Mouse (Mus musculus) hindbrain, embryonic 16.5 days (tissue): ENCODE measurements around the gene Eef1a1. TPM values are rescaled to one million over a fixed set of nuclear protein-coding genes. Genes with fewer than 3 reads are reported as not detected.

Experiments
- ATAC-seq: fragments of 200-750 bp; cut with Nextera tagmentation; 2 replicates; pipeline ENCODE4 v1.8.0; 2017; ENCODE audit warnings: moderate TSS enrichment, moderate library complexity
- H3K27ac ChIP-seq: fragments of 300-500 bp; sonication (generic); 2 replicates; pipeline ENCODE4 v1.5.1; 2014; ENCODE audit warnings: low read depth, mild to moderate bottlenecking, control low read depth, low read length, moderate library complexity
- H3K27me3 ChIP-seq: fragments of 300-500 bp; sonication (generic); replicated peaks from 2 replicates; pipeline ENCODE4 v1.6.1; 2014; ENCODE audit warnings: low read length; ENCODE audit not compliant: control insufficient read depth, insufficient read depth
- H3K36me3 ChIP-seq: fragments of 300-500 bp; sonication (generic); 2 replicates; pipeline ENCODE4 v1.6.1; 2014; ENCODE audit warnings: mild to moderate bottlenecking, low read length, moderate library complexity, mixed read lengths; ENCODE audit not compliant: control insufficient read depth, insufficient read depth
- H3K4me1 ChIP-seq: fragments of 300-500 bp; sonication (generic); 2 replicates; pipeline ENCODE4 v1.6.1; 2014; ENCODE audit warnings: low read depth, low read length; ENCODE audit not compliant: control insufficient read depth, insufficient read depth
- H3K4me2 ChIP-seq: fragments of 300-500 bp; sonication (generic); 2 replicates; pipeline ENCODE4 v1.6.1; 2014; ENCODE audit warnings: mild to moderate bottlenecking, low read length, control low read depth, moderate library complexity
- H3K4me3 ChIP-seq: fragments of 300-500 bp; sonication (generic); 2 replicates; pipeline ENCODE4 v1.5.1; 2014; ENCODE audit warnings: mild to moderate bottlenecking, low read length, control low read depth, moderate library complexity
- H3K9ac ChIP-seq: fragments of 300-500 bp; sonication (generic); 2 replicates; pipeline ENCODE4 v1.6.1; 2014; ENCODE audit warnings: low read depth, mild to moderate bottlenecking, control low read depth, low read length, moderate library complexity
- H3K9me3 ChIP-seq: fragments of 300-500 bp; sonication (generic); 2 replicates; pipeline ENCODE4 v1.6.1; 2014; ENCODE audit warnings: mild to moderate bottlenecking, low read length, moderate library complexity; ENCODE audit not compliant: control insufficient read depth
- WGBS: fragments of 180-500 bp; shearing (Covaris S2); extraction: QIAGEN DNeasy Blood & Tissue Kit; methylation state at CpG from one replicate; pipeline ENCODE4 v1.1.7; 2014; 5-methylcytosine and 5-hydroxymethylcytosine counted together
- polyA plus RNA-seq: library from polyadenylated mRNA; unstranded; fragments of >200 nt; fragmentation: Nextera tagmentation; extraction: Ambion mirVana; gene quantifications from 2 replicates; pipeline ENCODE4 v1.2.1, GENCODE M21; 2015

The Eef1a1 gene
- polyA plus RNA-seq, 1 experiment from 2014 or later, result 2,954 TPM

GRCm38 (mm10) chr9:78475383-78475780 lies 13.6 kb downstream of the Eef1a1 start:
- no peaks in the 10 kb centered on the region for H3K9me3 ChIP-seq
- WGBS, result 93% methylated on average over 2 of the region's 2 CpGs
- H3K36me3 ChIP-seq, result peaks cover 34% of the 10 kb centered on the region
- no peak overlapping the region for H3K9ac ChIP-seq
- no peak overlapping the region for H3K27ac ChIP-seq
- H3K4me1 ChIP-seq, result peaks cover 19% of the 10 kb centered on the region
- no peak for ATAC-seq
- no peak overlapping the region for H3K4me3 ChIP-seq
- no peak overlapping the region for H3K4me2 ChIP-seq
- no peaks in the 10 kb centered on the region for H3K27me3 ChIP-seq

GRCm38 (mm10) chr9:78474771-78475382 lies 14.1 kb downstream of the Eef1a1 start:
- Histone ChIP-seq H3K9ac (no peak overlapping the region), H3K4me3 (no peak overlapping the region), H3K9me3 (no peaks in the 10 kb centered on the region), H3K27ac (no peak overlapping the region), H3K4me2 (no peak overlapping the region), H3K4me1 (peaks cover 16% of the 10 kb centered on the region), H3K36me3 (peaks cover 34% of the 10 kb centered on the region), H3K27me3 (no peaks in the 10 kb centered on the region)
- WGBS, result 89% methylated on average over 5 of the region's 5 CpGs
- no peak for ATAC-seq

- ATAC-seq, result no peak
- H3K36me3 ChIP-seq, result peaks cover 32% of the 10 kb centered on the region
- H3K4me1 ChIP-seq, result peaks cover 12% of the 10 kb centered on the region
- no peaks in the 10 kb centered on the region for H3K9me3 ChIP-seq
- WGBS, result 88% methylated on average over 2 of the region's 2 CpGs
- no peak overlapping the region for H3K27ac ChIP-seq
- H3K9ac ChIP-seq, result no peak overlapping the region
- H3K4me3 ChIP-seq, result no peak overlapping the region
- no peak overlapping the region for H3K4me2 ChIP-seq
- H3K27me3 ChIP-seq, result no peaks in the 10 kb centered on the region
Measured at GRCm38 (mm10) chr9:78474270-78474669, 14.7 kb downstream of the Eef1a1 start.

- no peaks in the 10 kb centered on the region for H3K9me3 ChIP-seq
- WGBS, result 77% methylated on average over 8 of the region's 8 CpGs
Measured at GRCm38 (mm10) chr9:78473588-78473987, 15.4 kb downstream of the Eef1a1 start.

GRCm38 (mm10) chr9:78465725-78466124 lies 23.2 kb downstream of the Eef1a1 start:
- peaks cover 37% of the 10 kb centered on the region for H3K36me3 ChIP-seq

More at GRCm38 (mm10) chr9:78473588-78473987, 15.4 kb downstream of the Eef1a1 start:
- H3K9ac ChIP-seq, result no peak overlapping the region
- peaks cover 34% of the 10 kb centered on the region for H3K36me3 ChIP-seq
- no peak overlapping the region for H3K4me2 ChIP-seq
- ATAC-seq, result no peak
- no peak overlapping the region for H3K27ac ChIP-seq
- H3K27me3 ChIP-seq, result no peaks in the 10 kb centered on the region
- H3K4me1 ChIP-seq, result peaks cover 8% of the 10 kb centered on the region
- H3K4me3 ChIP-seq, result no peak overlapping the region

GRCm38 (mm10) chr9:78463337-78463736 lies 25.6 kb downstream of the Eef1a1 start:
- Histone ChIP-seq H3K9ac (no peak overlapping the region), H3K27ac (no peak overlapping the region), H3K4me2 (no peak overlapping the region), H3K36me3 (peaks cover 33% of the 10 kb centered on the region), H3K4me3 (no peak overlapping the region), H3K4me1 (no peaks in the 10 kb centered on the region), H3K9me3 (no peaks in the 10 kb centered on the region), H3K27me3 (no peaks in the 10 kb centered on the region)
- 94% methylated on average over 4 of the region's 4 CpGs for WGBS
- ATAC-seq, result no peak

More at GRCm38 (mm10) chr9:78465725-78466124, 23.2 kb downstream of the Eef1a1 start:
- H3K4me2 ChIP-seq, result no peak overlapping the region
- no peak overlapping the region for H3K9ac ChIP-seq
- H3K27ac ChIP-seq, result no peak overlapping the region
- H3K4me3 ChIP-seq, result no peak overlapping the region
- 92% methylated on average over 3 of the region's 3 CpGs for whole genome bisulfite sequencing
- ATAC-seq, result no peak
- no peaks in the 10 kb centered on the region for H3K27me3 ChIP-seq
- no peaks in the 10 kb centered on the region for H3K9me3 ChIP-seq
- no peaks in the 10 kb centered on the region for H3K4me1 ChIP-seq

- Histone ChIP-seq H3K36me3 (peaks cover 34% of the 10 kb centered on the region), H3K27ac (no peak overlapping the region), H3K9me3 (no peaks in the 10 kb centered on the region), H3K9ac (no peak overlapping the region), H3K27me3 (no peaks in the 10 kb centered on the region), H3K4me3 (no peak overlapping the region), H3K4me2 (no peak overlapping the region), H3K4me1 (no peaks in the 10 kb centered on the region)
- WGBS, result 90% methylated on average over 8 of the region's 8 CpGs
- ATAC-seq, result no peak
Measured at GRCm38 (mm10) chr9:78457026-78457425, 31.9 kb downstream of the Eef1a1 start.

- Histone ChIP-seq H3K9ac (no peak overlapping the region), H3K9me3 (no peaks in the 10 kb centered on the region), H3K4me2 (no peak overlapping the region), H3K4me3 (no peak overlapping the region), H3K27me3 (no peaks in the 10 kb centered on the region), H3K27ac (no peak overlapping the region), H3K36me3 (peaks cover 20% of the 10 kb centered on the region), H3K4me1 (peaks cover 10% of the 10 kb centered on the region)
- no peak for ATAC-seq
- WGBS, result 84% methylated on average over 4 of the region's 4 CpGs
Measured at GRCm38 (mm10) chr9:78451382-78451781, 37.6 kb downstream of the Eef1a1 start.

- 73% methylated on average over 5 of the region's 5 CpGs for WGBS
Measured at GRCm38 (mm10) chr9:78450404-78450803, 38.5 kb downstream of the Eef1a1 start.

More at GRCm38 (mm10) chr9:78450404-78450803, 38.5 kb downstream of the Eef1a1 start:
- H3K4me3 ChIP-seq, result no peak overlapping the region
- H3K27me3 ChIP-seq, result no peaks in the 10 kb centered on the region; the same call in 1 of the 2 replicates
- H3K9ac ChIP-seq, result no peak overlapping the region
- H3K27ac ChIP-seq, result no peak overlapping the region
- ATAC-seq, result no peak
- H3K36me3 ChIP-seq, result peaks cover 20% of the 10 kb centered on the region
- no peak overlapping the region for H3K4me2 ChIP-seq
- no peaks in the 10 kb centered on the region for H3K9me3 ChIP-seq
- peaks cover 10% of the 10 kb centered on the region for H3K4me1 ChIP-seq
